Comparison of ENCODE assay signal across 24 mouse cellular contexts in genomic region chr2:165020490-165020889, GRCm38 (mm10). TPM values are rescaled to one million over a fixed set of nuclear protein-coding genes. Genes with fewer than 3 reads are reported as not detected.
DNase-seq lines count a peak whose midpoint lies in the region; ATAC-seq and TF ChIP-seq lines count a peak whose summit lies in the region.
"Had no signal": no experiment of that assay in that cellular context is flagged by ENCODE, and none has a peak within 500 bp of the region (broad histone marks: within the 10 kb centered on the region; RNA-seq: fewer than 3 reads in every experiment).

No protein-coding gene starts in this region.

- TF ChIP-seq POLR2A in bone marrow macrophage, adult 2 months (IDR thresholded peaks at IDR 0.05; ENCODE audit: borderline replicate concordance, low read depth, low read length) = no peak

- peak; percentile 53 for ATAC-seq in granulocyte monocyte progenitor cell, adult 5-6 weeks (replicated peaks; ENCODE audit: poor library complexity, severe bottlenecking)
- ATAC-seq in inflammation-experienced regulatory T-cells, adult 6 months = no peak
- ATAC-seq: activated CD4-positive, CD25-positive, alpha-beta regulatory T cell, adult 4 months; CD4-positive, CD25-positive, alpha-beta regulatory T cell, adult 4 months; Patski had no signal

- H3K4me1 ChIP-seq in bone marrow macrophage, adult 2 months (ENCODE audit: control insufficient read depth, insufficient read depth, low read length) = peaks cover 18% of the 10 kb centered on the region

- no peak overlapping the region for H3K4me3 ChIP-seq in bone marrow macrophage, adult 2 months (ENCODE audit: insufficient read depth, low read length)

- H3K27ac ChIP-seq in bone marrow macrophage, adult 2 months (ENCODE audit: insufficient read depth, low read depth, low read length) = peak overlapping the region; percentile 29; the same call in 1 of the 2 replicates

- no peak for TF ChIP-seq CTCF in bone marrow macrophage, adult 2 months (IDR thresholded peaks at IDR 0.05; ENCODE audit: low read depth, low read length)

- DNase-seq in heart, adult 11 months = peak; percentile 71
- DNase-seq in heart, adult 18-20 months = no peak
- DNase-seq in 416B (ENCODE audit: low read depth) = peak; percentile 72
- DNase-seq in frontal cortex, postnatal 25 days (ENCODE audit: low spot score in 2 of 2) = no peak
- no peak for DNase-seq in lung, postnatal 36 days
- DNase-seq: adrenal gland, adult 2 months; adrenal gland, adult 8-10 months; adrenal gland, postnatal 10 days; adrenal gland, postnatal 14 days; adrenal gland, postnatal 25 days; adrenal gland, postnatal 36 days; B cell, adult 2 months; cerebellum, adult 11 months; cerebellum, adult 11-12 months; cerebellum, adult 18-20 months; cerebellum, adult 2 months had no signal

RNA-seq across cellular contexts. Expression of gene Ncoa5, which starts 14.2 kb away (rescaled TPM):
- 10 to 100 TPM; 17.7 to 19.9 TPM for total RNA-seq in heart, adult 18-20 months (2021)
- 29.5 and 33.0 TPM in 2 replicates for polyA plus RNA-seq in bone marrow macrophage, adult 2 months (2012; ENCODE audit: insufficient read depth, insufficient read length, missing spikeins)
- 31.9 and 38.5 TPM in 2 replicates for total RNA-seq in granulocyte monocyte progenitor cell, adult 5-6 weeks (2014; fragmentation: Nextera tagmentation)
- total RNA-seq in granulocyte monocyte progenitor cell, adult 5-6 weeks (2017) = 35.0 and 38.3 TPM in 2 replicates
- 10 to 100 TPM; 15.3 to 40.6 (median 24.8) TPM for polyA plus RNA-seq in inflammation-experienced regulatory T-cells, adult 6 months (2017; shearing (Covaris generic))

RNA-seq across cellular contexts. Expression of gene Cd40, which starts 34.9 kb away (rescaled TPM):
- 1 to 10 TPM; 1.6 to 2.3 TPM for total RNA-seq in heart, adult 18-20 months (2021)
- polyA plus RNA-seq in bone marrow macrophage, adult 2 months (2012; ENCODE audit: insufficient read depth, insufficient read length, missing spikeins) = 20.4 and 29.2 TPM in 2 replicates
- total RNA-seq in granulocyte monocyte progenitor cell, adult 5-6 weeks (2014; fragmentation: Nextera tagmentation) = not detected in 2 replicates
- not detected in 2 replicates for total RNA-seq in granulocyte monocyte progenitor cell, adult 5-6 weeks (2017)
- polyA plus RNA-seq in inflammation-experienced regulatory T-cells, adult 6 months (2017; shearing (Covaris generic)) = 1 to 10 TPM; 1.9 to 2.7 (median 2.2) TPM
- total RNA-seq: MEL had no signal
- polyA plus RNA-seq: G1E had no signal

RNA-seq across cellular contexts. Expression of gene Slc12a5, which starts 59.9 kb away (rescaled TPM):
- total RNA-seq in heart, adult 18-20 months (2021) = 1 to 10 TPM; 2.0 to 2.3 TPM
- not detected in 2 replicates for polyA plus RNA-seq in bone marrow macrophage, adult 2 months (2012; ENCODE audit: insufficient read depth, insufficient read length, missing spikeins)
- 0.21 TPM in 1 of 2 replicates, not detected in the other for total RNA-seq in granulocyte monocyte progenitor cell, adult 5-6 weeks (2014; fragmentation: Nextera tagmentation)
- total RNA-seq in granulocyte monocyte progenitor cell, adult 5-6 weeks (2017) = 0.43 TPM in 1 of 2 replicates, not detected in the other
- under 1 TPM in 2 of 3 experiments, not detected in 1; 0.21 to 0.33 TPM for polyA plus RNA-seq in inflammation-experienced regulatory T-cells, adult 6 months (2017; shearing (Covaris generic))

Comparison
In these comparisons a context has a peak if more than half of its experiments do, and no peak if none do; other contexts are left out.
1. DNase-seq: peak in heart, adult 11 months (single experiment) and 416B (single experiment); none in heart, adult 18-20 months (0 of 2), frontal cortex, postnatal 25 days (0 of 2) and lung, postnatal 36 days (single experiment).